Mouse (Mus musculus): ENCODE data around the gene Arpin. TPM values are rescaled to one million over a fixed set of nuclear protein-coding genes. Genes with fewer than 3 reads are reported as not detected.

Gene Arpin
- polyA plus RNA-seq, 1 experiment, result 43.8 TPM

GRCm38 (mm10) chr7:79935511-79936205 is 499 bp upstream of the Arpin start:
- Histone ChIP-seq H3K4me1 (ENCODE audit: control insufficient read depth, insufficient read depth, low read length) (no peaks in the 10 kb centered on the region; the same call in 1 of the 2 replicates), H3K4me3 (ENCODE audit: insufficient read depth, low read length) (peak overlapping the region; percentile 53), H3K27ac (ENCODE audit: insufficient read depth, low read length) (peak overlapping the region; percentile 58)
- TF ChIP-seq CTCF (IDR thresholded peaks at IDR 0.05; ENCODE audit: borderline replicate concordance, insufficient read depth, low read length) (no peak), POLR2A (IDR thresholded peaks at IDR 0.05; ENCODE audit: low read depth, low read length) (peak; percentile 61)

- no peak for TF ChIP-seq POLR2A (IDR thresholded peaks at IDR 0.05; ENCODE audit: low read depth, low read length)
- TF ChIP-seq CTCF (IDR thresholded peaks at IDR 0.05; ENCODE audit: borderline replicate concordance, insufficient read depth, low read length), result no peak
- Histone ChIP-seq H3K27ac (ENCODE audit: insufficient read depth, low read length) (no peak overlapping the region), H3K4me3 (ENCODE audit: insufficient read depth, low read length) (peak overlapping the region; percentile 53), H3K4me1 (ENCODE audit: control insufficient read depth, insufficient read depth, low read length) (no peaks in the 10 kb centered on the region; the same call in 1 of the 2 replicates)
Measured at GRCm38 (mm10) chr7:79934461-79934860, 698 bp downstream of the Arpin start.

- H3K4me1 ChIP-seq (ENCODE audit: control insufficient read depth, insufficient read depth, low read length), result no peaks in the 10 kb centered on the region
- H3K4me3 ChIP-seq (ENCODE audit: insufficient read depth, low read length), result no peak overlapping the region
- TF ChIP-seq POLR2A (IDR thresholded peaks at IDR 0.05; ENCODE audit: low read depth, low read length) (no peak), CTCF (IDR thresholded peaks at IDR 0.05; ENCODE audit: borderline replicate concordance, insufficient read depth, low read length) (no peak)
- no peak overlapping the region for H3K27ac ChIP-seq (ENCODE audit: insufficient read depth, low read length)
Measured at GRCm38 (mm10) chr7:79928516-79929052, 6.6 kb downstream of the Arpin start.

GRCm38 (mm10) chr7:79920344-79920983 is 14.7 kb downstream of the Arpin start, which contains the start of gene Ap3s2:
Gene Ap3s2 (minus strand): TSS chr7:79920649.
- H3K4me1 ChIP-seq (ENCODE audit: control insufficient read depth, insufficient read depth, low read length), result no peaks in the 10 kb centered on the region; the same call in 1 of the 2 replicates
- H3K27ac ChIP-seq (ENCODE audit: insufficient read depth, low read length), result no peak within 1 kb of the TSS
- peak; percentile 77 for TF ChIP-seq POLR2A (IDR thresholded peaks at IDR 0.05; ENCODE audit: low read depth, low read length)
- TF ChIP-seq CTCF (IDR thresholded peaks at IDR 0.05; ENCODE audit: borderline replicate concordance, insufficient read depth, low read length), result no peak
- H3K4me3 ChIP-seq (ENCODE audit: insufficient read depth, low read length), result peak within 1 kb of the TSS; percentile 88

GRCm38 (mm10) chr7:79914556-79914955 is 20.6 kb downstream of the Arpin start:
- TF ChIP-seq POLR2A (IDR thresholded peaks at IDR 0.05; ENCODE audit: low read depth, low read length) (no peak), CTCF (IDR thresholded peaks at IDR 0.05; ENCODE audit: borderline replicate concordance, insufficient read depth, low read length) (peak; percentile 22; the same call in 1 of the 2 replicates)
- no peak overlapping the region for H3K4me3 ChIP-seq (ENCODE audit: insufficient read depth, low read length)
- H3K4me1 ChIP-seq (ENCODE audit: control insufficient read depth, insufficient read depth, low read length), result no peaks in the 10 kb centered on the region; the same call in 1 of the 2 replicates
- H3K27ac ChIP-seq (ENCODE audit: insufficient read depth, low read length), result no peak overlapping the region

GRCm38 (mm10) chr7:79907356-79907755 is 27.8 kb downstream of the Arpin start:
- TF ChIP-seq POLR2A (IDR thresholded peaks at IDR 0.05; ENCODE audit: low read depth, low read length), result no peak
- TF ChIP-seq CTCF (IDR thresholded peaks at IDR 0.05; ENCODE audit: borderline replicate concordance, insufficient read depth, low read length), result no peak
- H3K4me1 ChIP-seq (ENCODE audit: control insufficient read depth, insufficient read depth, low read length), result peaks cover 3% of the 10 kb centered on the region; the same call in 1 of the 2 replicates

GRCm38 (mm10) chr7:79906914-79907313 is 28.2 kb downstream of the Arpin start:
- H3K4me3 ChIP-seq (ENCODE audit: insufficient read depth, low read length), result no peak overlapping the region
- peaks cover 3% of the 10 kb centered on the region; the same call in 1 of the 2 replicates for H3K4me1 ChIP-seq (ENCODE audit: control insufficient read depth, insufficient read depth, low read length)
- TF ChIP-seq CTCF (IDR thresholded peaks at IDR 0.05; ENCODE audit: borderline replicate concordance, insufficient read depth, low read length) (no peak), POLR2A (IDR thresholded peaks at IDR 0.05; ENCODE audit: low read depth, low read length) (no peak)
- H3K27ac ChIP-seq (ENCODE audit: insufficient read depth, low read length), result no peak overlapping the region

More at GRCm38 (mm10) chr7:79907356-79907755, 27.8 kb downstream of the Arpin start:
- Histone ChIP-seq H3K27ac (ENCODE audit: insufficient read depth, low read length) (no peak overlapping the region), H3K4me3 (ENCODE audit: insufficient read depth, low read length) (no peak overlapping the region)

GRCm38 (mm10) chr7:79905193-79905592 is 30.0 kb downstream of the Arpin start:
- Histone ChIP-seq H3K27ac (ENCODE audit: insufficient read depth, low read length) (no peak overlapping the region), H3K4me3 (ENCODE audit: insufficient read depth, low read length) (no peak overlapping the region), H3K4me1 (ENCODE audit: control insufficient read depth, insufficient read depth, low read length) (peaks cover 3% of the 10 kb centered on the region; the same call in 1 of the 2 replicates)
- TF ChIP-seq CTCF (IDR thresholded peaks at IDR 0.05; ENCODE audit: borderline replicate concordance, insufficient read depth, low read length) (no peak), POLR2A (IDR thresholded peaks at IDR 0.05; ENCODE audit: low read depth, low read length) (no peak)

GRCm38 (mm10) chr7:79903160-79903792 is 31.9 kb downstream of the Arpin start:
- Histone ChIP-seq H3K27ac (ENCODE audit: insufficient read depth, low read length) (no peak overlapping the region), H3K4me1 (ENCODE audit: control insufficient read depth, insufficient read depth, low read length) (peaks cover 3% of the 10 kb centered on the region; the same call in 1 of the 2 replicates), H3K4me3 (ENCODE audit: insufficient read depth, low read length) (no peak overlapping the region)
- no peak for TF ChIP-seq CTCF (IDR thresholded peaks at IDR 0.05; ENCODE audit: borderline replicate concordance, insufficient read depth, low read length)
- no peak for TF ChIP-seq POLR2A (IDR thresholded peaks at IDR 0.05; ENCODE audit: low read depth, low read length)
